Comparison of ENCODE assay signal across 17 mouse cellular contexts in genomic region chr3:18877060-18877459, GRCm38 (mm10).
"Had no signal": no experiment of that assay in that cellular context is flagged by ENCODE, and none has a peak within 500 bp of the region (broad histone marks: within the 10 kb centered on the region; RNA-seq: fewer than 3 reads in every experiment).

No protein-coding gene starts in this region.

- H3K4me1 ChIP-seq: lung, embryonic 15.5 days; megakaryocyte, embryonic 14.5 days; midbrain, embryonic 13.5 days; midbrain, embryonic 15.5 days; neural tube, embryonic 12.5 days; stomach, embryonic 15.5 days had no signal

- H3K9ac ChIP-seq: lung, embryonic 15.5 days; midbrain, embryonic 13.5 days; midbrain, embryonic 15.5 days; neural tube, embryonic 12.5 days; stomach, embryonic 15.5 days had no signal

- H3K36me3 ChIP-seq: lung, embryonic 15.5 days; midbrain, embryonic 13.5 days; midbrain, embryonic 15.5 days; neural tube, embryonic 12.5 days; stomach, embryonic 15.5 days had no signal

- ATAC-seq: lung, postnatal 0 days; midbrain, embryonic 13.5 days; midbrain, embryonic 15.5 days had no signal

- H3K9me3 ChIP-seq: lung, embryonic 15.5 days; megakaryocyte, embryonic 14.5 days; midbrain, embryonic 13.5 days; neural tube, embryonic 12.5 days; stomach, embryonic 15.5 days had no signal

- H3K4me2 ChIP-seq: lung, embryonic 15.5 days; midbrain, embryonic 11.5 days; midbrain, embryonic 13.5 days; midbrain, embryonic 15.5 days; neural tube, embryonic 12.5 days; stomach, embryonic 15.5 days had no signal

- H3K27ac ChIP-seq: lung, embryonic 15.5 days; macrophage; midbrain, embryonic 13.5 days; midbrain, embryonic 15.5 days; neural tube, embryonic 12.5 days; stomach, embryonic 15.5 days; stomach, postnatal 0 days had no signal

- H3K27me3 ChIP-seq: lung, embryonic 15.5 days; megakaryocyte, embryonic 14.5 days; midbrain, embryonic 13.5 days; midbrain, embryonic 15.5 days; neural tube, embryonic 12.5 days; stomach, embryonic 15.5 days had no signal

- DNase-seq: lung, adult 2 months; lung, postnatal 14 days; lung, postnatal 36 days; right cerebral cortex, postnatal 14 days; thymus, adult 2 months; thymus, postnatal 25 days; thymus, postnatal 4 days had no signal

- H3K4me3 ChIP-seq: lung, embryonic 15.5 days; megakaryocyte, embryonic 14.5 days; midbrain, embryonic 13.5 days; midbrain, embryonic 15.5 days; neural tube, embryonic 12.5 days; stomach, embryonic 15.5 days had no signal
